Mouse (Mus musculus) liver, postnatal 0 days (tissue): ENCODE measurements around the gene Nkx6-2.

Experiments
- CTCF ChIP-seq: sonication (generic); IDR thresholded peaks from 2 replicates; pipeline ENCODE4 v1.5.1; 2016; ENCODE audit warnings: antibody characterized with exemption, low read depth
- EP300 ChIP-seq: IDR thresholded peaks from 2 replicates; pipeline ENCODE4 v1.6.1; 2016; ENCODE audit warnings: antibody characterized with exemption, low read depth, mild to moderate bottlenecking

GRCm38 (mm10) chr7:139576064-139576686 lies 6.4 kb downstream of the Nkx6-2 start:
- TF ChIP-seq CTCF (no peak), EP300 (no peak)
